Mouse (Mus musculus): ENCODE results near the gene Myo1a. TPM values are rescaled to one million over a fixed set of nuclear protein-coding genes. Genes with fewer than 3 reads are reported as not detected.
"Not testable (repeated sequence)": the region's sequence is repeated elsewhere in the genome, so short reads cannot be mapped to it uniquely, and the experiment has no call there.

The Myo1a gene
- total RNA-seq, 2 experiments from 2014 or later = 0.84 to 2.3 TPM

DNA sequence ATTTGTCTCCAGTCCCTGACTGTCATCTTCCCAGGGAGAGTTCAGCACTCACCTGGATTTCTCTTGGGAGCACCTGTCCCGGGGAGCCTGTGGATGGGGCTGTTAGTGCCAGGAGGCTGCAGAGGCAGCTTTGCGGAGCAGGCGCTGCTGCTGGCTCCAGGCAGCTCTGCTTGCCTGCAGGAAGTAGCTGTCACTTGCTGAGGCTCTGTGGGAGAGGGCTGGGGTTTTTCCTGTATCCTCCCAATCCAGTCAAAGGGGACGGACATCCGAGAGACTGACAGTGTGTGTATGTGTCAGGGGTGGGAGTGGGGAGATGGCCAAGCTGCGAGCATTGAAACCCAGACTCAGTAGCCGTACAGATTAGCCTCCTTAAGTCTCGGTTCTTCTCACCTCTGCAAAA lies 46.6 kb downstream of the Myo1a start, which contains the start of gene Gpr182:
Gene Gpr182 (minus strand): TSS at position 185 of the 400 bp plus-strand sequence.
- ATAC-seq (replicated peaks; ENCODE audit: low FRiP score, poor library complexity, severe bottlenecking) = no peak

GRCm38 (mm10) chr10:127754566-127755166 lies 49.7 kb downstream of the Myo1a start:
- no peak for ATAC-seq (replicated peaks; ENCODE audit: low FRiP score, poor library complexity, severe bottlenecking)

DNA sequence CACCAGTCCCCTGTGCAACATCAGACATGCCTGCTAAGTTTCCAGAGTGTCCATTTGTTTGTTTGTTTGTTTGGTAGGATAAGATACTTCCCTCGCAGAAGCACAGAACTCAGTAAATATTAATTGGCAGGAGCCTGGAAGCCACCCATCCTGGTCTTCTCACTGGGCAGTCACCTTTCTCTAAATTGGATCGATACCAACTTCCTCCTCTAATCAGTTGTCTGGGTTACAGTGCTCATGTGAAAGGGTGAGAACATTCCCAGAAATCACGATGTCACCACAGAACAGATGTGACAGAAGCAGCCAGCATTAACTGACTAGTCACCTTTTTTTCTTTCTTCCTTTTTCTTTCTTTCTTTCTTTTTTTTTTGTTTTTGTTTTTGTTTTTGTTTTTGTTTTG lies 50.3 kb downstream of the Myo1a start:
- ATAC-seq (replicated peaks; ENCODE audit: low FRiP score, poor library complexity, severe bottlenecking) = no peak

GRCm38 (mm10) chr10:127755770-127756468 lies 50.9 kb downstream of the Myo1a start:
- ATAC-seq (replicated peaks; ENCODE audit: low FRiP score, poor library complexity, severe bottlenecking) = no peak

GRCm38 (mm10) chr10:127759181-127760110 lies 54.5 kb downstream of the Myo1a start, which contains the start of the genes Rdh1 and Rdh16f1:
TSS of gene Rdh1 (plus strand) at chr10:127759721.
TSS of gene Rdh16f1 (plus strand) at chr10:127759787.
- no peak for ATAC-seq (replicated peaks; ENCODE audit: low FRiP score, poor library complexity, severe bottlenecking)

- not testable (repeated sequence) for ATAC-seq (replicated peaks; ENCODE audit: low FRiP score, poor library complexity, severe bottlenecking)
These were observed 58.0 kb downstream of the Myo1a start for GRCm38 (mm10) chr10:127762926-127763325.

DNA sequence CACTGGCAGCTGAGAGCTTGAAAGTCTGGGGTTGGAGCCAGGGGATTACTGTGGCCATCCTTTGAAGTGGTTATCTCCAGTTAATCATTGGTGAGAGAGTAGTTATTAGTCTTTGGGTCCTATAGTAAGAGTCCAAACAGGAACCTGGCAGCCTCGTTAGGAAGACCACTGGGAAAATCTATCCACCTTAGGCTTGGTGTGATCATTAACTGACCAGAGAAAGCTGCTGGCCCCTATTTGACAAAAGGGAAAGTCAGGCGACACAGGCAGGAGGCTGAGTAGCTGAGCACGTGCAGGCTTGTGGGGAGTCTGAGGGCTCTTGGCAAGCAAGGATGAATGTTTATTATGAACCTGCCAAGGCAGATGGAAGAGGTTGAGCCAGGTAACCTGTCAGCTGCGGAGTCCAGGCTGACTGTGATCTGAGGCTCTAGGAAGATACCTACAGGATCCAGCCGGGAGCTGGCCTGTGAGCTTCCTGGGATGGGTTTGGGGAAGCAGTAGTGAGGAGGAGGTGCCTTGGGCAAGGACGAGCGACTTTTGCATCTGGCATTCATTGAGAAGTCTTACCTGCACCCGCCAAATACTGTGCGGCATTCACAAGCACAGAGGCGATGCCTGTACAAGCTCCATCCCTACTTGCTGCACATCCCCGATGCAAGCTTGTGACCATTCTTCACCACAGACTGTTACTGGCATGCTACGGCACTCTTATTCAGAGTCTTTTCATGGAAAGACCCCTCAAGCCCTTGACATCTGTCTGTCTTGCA lies 59.1 kb downstream of the Myo1a start:
- ATAC-seq (replicated peaks; ENCODE audit: low FRiP score, poor library complexity, severe bottlenecking) = no peak

DNA sequence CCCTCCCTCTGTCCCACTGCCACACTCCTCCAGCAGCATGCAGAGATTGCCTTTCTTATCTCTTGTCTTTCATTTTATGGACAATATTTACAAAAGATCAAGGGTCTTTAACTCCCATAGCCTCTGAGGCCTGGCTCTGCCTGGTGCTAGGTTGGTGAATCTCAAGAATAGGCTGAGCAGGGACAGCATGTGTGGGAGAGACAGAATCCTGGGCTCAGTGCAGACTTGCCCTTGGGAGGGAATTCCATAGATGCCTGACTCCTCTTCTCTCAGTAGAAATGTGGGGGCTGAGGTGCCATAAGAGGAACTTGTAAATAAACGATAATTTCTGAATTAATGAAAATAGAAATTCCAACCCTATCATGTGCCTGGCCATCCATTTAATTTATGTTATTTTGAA lies 61.6 kb downstream of the Myo1a start:
- no peak for ATAC-seq (replicated peaks; ENCODE audit: low FRiP score, poor library complexity, severe bottlenecking)

Other genes with a start within 250 kb of the Myo1a start
- not detected in 2 replicates for gene Stac3, start 203.5 kb upstream of the Myo1a start, total RNA-seq (2015; ENCODE audit: low replicate concordance)
- gene Stac3, start 203.5 kb upstream of the Myo1a start, total RNA-seq (2017; ENCODE audit: low replicate concordance) = not detected in 2 replicates
- gene Ndufa4l2, start 190.2 kb upstream of the Myo1a start, total RNA-seq (2015; ENCODE audit: low replicate concordance) = not detected in 2 replicates
- gene Ndufa4l2, start 190.2 kb upstream of the Myo1a start, total RNA-seq (2017; ENCODE audit: low replicate concordance) = not detected in 2 replicates
- 17.2 and 28.1 TPM in 2 replicates for gene Shmt2, start 182.7 kb upstream of the Myo1a start, total RNA-seq (2015; ENCODE audit: low replicate concordance)
- gene Shmt2, start 182.7 kb upstream of the Myo1a start, total RNA-seq (2017; ENCODE audit: low replicate concordance) = 21.4 and 24.8 TPM in 2 replicates
- not detected in 2 replicates for gene Nxph4, start 170.6 kb upstream of the Myo1a start, total RNA-seq (2015; ENCODE audit: low replicate concordance)
- not detected in 2 replicates for gene Nxph4, start 170.6 kb upstream of the Myo1a start, total RNA-seq (2017; ENCODE audit: low replicate concordance)
- 19.7 and 21.6 TPM in 2 replicates for gene Lrp1, start 84.0 kb upstream of the Myo1a start, total RNA-seq (2015; ENCODE audit: low replicate concordance)
- 11.5 and 13.1 TPM in 2 replicates for gene Lrp1, start 84.0 kb upstream of the Myo1a start, total RNA-seq (2017; ENCODE audit: low replicate concordance)
- 11.5 and 26.8 TPM in 2 replicates for gene Stat6, start 62.2 kb upstream of the Myo1a start, total RNA-seq (2015; ENCODE audit: low replicate concordance)
- 11.3 and 16.6 TPM in 2 replicates for gene Stat6, start 62.2 kb upstream of the Myo1a start, total RNA-seq (2017; ENCODE audit: low replicate concordance)
- gene Nemp1, start 38.3 kb upstream of the Myo1a start, total RNA-seq (2015; ENCODE audit: low replicate concordance) = 73.5 and 83.4 TPM in 2 replicates
- gene Nemp1, start 38.3 kb upstream of the Myo1a start, total RNA-seq (2017; ENCODE audit: low replicate concordance) = 69.6 and 83.2 TPM in 2 replicates
- 2.5 TPM in 1 of 2 replicates, not detected in the other for gene Nab2, start 36.6 kb upstream of the Myo1a start, total RNA-seq (2015; ENCODE audit: low replicate concordance)
- 1.7 and 3.1 TPM in 2 replicates for gene Nab2, start 36.6 kb upstream of the Myo1a start, total RNA-seq (2017; ENCODE audit: low replicate concordance)
- gene Tac2, start 19.3 kb downstream of the Myo1a start, total RNA-seq (2015; ENCODE audit: low replicate concordance) = 51.1 and 56.6 TPM in 2 replicates
- 20.4 and 22.6 TPM in 2 replicates for gene Tac2, start 19.3 kb downstream of the Myo1a start, total RNA-seq (2017; ENCODE audit: low replicate concordance)
- 0.72 and 2.9 TPM in 2 replicates for gene Zbtb39, start 34.4 kb downstream of the Myo1a start, total RNA-seq (2015; ENCODE audit: low replicate concordance)
- 1.3 TPM in 1 of 2 replicates, not detected in the other for gene Zbtb39, start 34.4 kb downstream of the Myo1a start, total RNA-seq (2017; ENCODE audit: low replicate concordance)
- gene Gpr182, start 46.6 kb downstream of the Myo1a start, total RNA-seq (2015; ENCODE audit: low replicate concordance) = not detected in 2 replicates
- gene Gpr182, start 46.6 kb downstream of the Myo1a start, total RNA-seq (2017; ENCODE audit: low replicate concordance) = not detected in 2 replicates
- gene Rdh1, start 54.6 kb downstream of the Myo1a start, total RNA-seq (2015; ENCODE audit: low replicate concordance) = not detected in 2 replicates
- gene Rdh1, start 54.6 kb downstream of the Myo1a start, total RNA-seq (2017; ENCODE audit: low replicate concordance) = not detected in 2 replicates
- gene Rdh16f1, start 54.6 kb downstream of the Myo1a start, total RNA-seq (2015; ENCODE audit: low replicate concordance) = not detected in 2 replicates
- not detected in 2 replicates for gene Rdh16f1, start 54.6 kb downstream of the Myo1a start, total RNA-seq (2017; ENCODE audit: low replicate concordance)
- not detected in 2 replicates for gene Rdh9, start 71.2 kb downstream of the Myo1a start, total RNA-seq (2015; ENCODE audit: low replicate concordance)
- not detected in 2 replicates for gene Rdh9, start 71.2 kb downstream of the Myo1a start, total RNA-seq (2017; ENCODE audit: low replicate concordance)
- gene Rdh16, start 96.0 kb downstream of the Myo1a start, total RNA-seq (2015; ENCODE audit: low replicate concordance) = not detected in 2 replicates
- gene Rdh16, start 96.0 kb downstream of the Myo1a start, total RNA-seq (2017; ENCODE audit: low replicate concordance) = not detected in 2 replicates
- gene Rdh19, start 144.8 kb downstream of the Myo1a start, total RNA-seq (2015; ENCODE audit: low replicate concordance) = not detected in 2 replicates
- gene Rdh19, start 144.8 kb downstream of the Myo1a start, total RNA-seq (2017; ENCODE audit: low replicate concordance) = not detected in 2 replicates
- not detected in 2 replicates for gene Rdh16f2, start 161.3 kb downstream of the Myo1a start, total RNA-seq (2015; ENCODE audit: low replicate concordance)
- gene Rdh16f2, start 161.3 kb downstream of the Myo1a start, total RNA-seq (2017; ENCODE audit: low replicate concordance) = not detected in 2 replicates
- not detected in 2 replicates for gene Rdh7, start 183.6 kb downstream of the Myo1a start, total RNA-seq (2015; ENCODE audit: low replicate concordance)
- gene Rdh7, start 183.6 kb downstream of the Myo1a start, total RNA-seq (2017; ENCODE audit: low replicate concordance) = not detected in 2 replicates
- gene Sdr9c7, start 193.3 kb downstream of the Myo1a start, total RNA-seq (2015; ENCODE audit: low replicate concordance) = not detected in 2 replicates
- not detected in 2 replicates for gene Sdr9c7, start 193.3 kb downstream of the Myo1a start, total RNA-seq (2017; ENCODE audit: low replicate concordance)

Data from erythroid progenitor cell, adult 5-6 weeks (primary cell).